ENCODE assay signal across 20 mouse cellular contexts in the genomic region with DNA sequence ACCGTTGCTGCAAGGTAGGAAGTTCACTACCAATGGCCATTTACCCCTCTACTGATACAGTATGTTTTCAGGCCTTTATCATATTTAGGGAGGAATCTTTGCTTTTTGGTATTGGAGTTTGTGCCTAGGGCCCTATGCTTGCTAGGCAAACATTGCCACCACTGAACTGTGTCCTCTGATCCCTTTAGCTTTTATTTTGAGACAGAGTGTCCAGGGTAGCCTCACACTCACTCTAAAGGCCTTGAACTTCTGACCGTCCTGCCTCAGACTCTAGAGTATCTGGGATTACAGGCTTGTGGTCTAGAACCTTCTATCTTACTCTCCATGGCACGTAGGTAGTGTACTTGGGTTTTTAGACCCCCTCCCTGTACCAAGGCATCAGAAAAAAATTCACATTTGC. TPM values are rescaled to one million over a fixed set of nuclear protein-coding genes. Genes with fewer than 3 reads are reported as not detected.
A peak's percentile ranks its signal among the peaks of the same experiment; 100 is the strongest.
DNase-seq lines count a peak whose midpoint lies in the region; ATAC-seq and TF ChIP-seq lines count a peak whose summit lies in the region.
"Had no signal": no experiment of that assay in that cellular context is flagged by ENCODE, and none has a peak within 500 bp of the region (broad histone marks: within the 10 kb centered on the region; RNA-seq: fewer than 3 reads in every experiment).

No protein-coding gene starts in this region.

- H3K4me3 ChIP-seq in liver, adult 2 months (ENCODE audit: insufficient read depth, low read depth, low read length) = no peak overlapping the region
- no peak overlapping the region for H3K4me3 ChIP-seq in liver, embryonic 11.5 days (ENCODE audit: low read depth, low read length)
- H3K4me3 ChIP-seq in liver, embryonic 16.5 days (ENCODE audit: low read depth, low read length) = no peak overlapping the region
- no peak overlapping the region for H3K4me3 ChIP-seq in liver, embryonic 12.5 days
- no peak overlapping the region for H3K4me3 ChIP-seq in lung, embryonic 15.5 days
- no peak overlapping the region for H3K4me3 ChIP-seq in lung, postnatal 0 days (ENCODE audit: low read depth, low read length)
- no peak overlapping the region for H3K4me3 ChIP-seq in lung, adult 2 months (replicated peaks; ENCODE audit: extremely low read depth, low read depth, low read length)
- H3K4me3 ChIP-seq: embryonic facial prominence, embryonic 10.5 days; embryonic facial prominence, embryonic 12.5 days; forebrain, embryonic 13.5 days had no signal

- TF ChIP-seq POLR2A in liver, adult 2 months (IDR thresholded peaks at IDR 0.05; ENCODE audit: extremely low read depth, insufficient read depth, low read length) = no peak
- TF ChIP-seq POLR2A in lung, adult 2 months (IDR thresholded peaks at IDR 0.05; ENCODE audit: borderline replicate concordance, extremely low read depth, low read depth, low read length) = no peak

- 29% methylated on average over 3 of the region's 3 CpGs for WGBS in liver, adult 2 months
- WGBS in liver, embryonic 11.5 days = 71% methylated on average over 3 of the region's 3 CpGs
- whole genome bisulfite sequencing in liver, embryonic 16.5 days (ENCODE audit: insufficient replicate concordance) = 52% methylated on average over 3 of the region's 3 CpGs
- WGBS in liver, embryonic 12.5 days (ENCODE audit: insufficient replicate concordance) = 49% methylated on average over 3 of the region's 3 CpGs
- WGBS in lung, embryonic 15.5 days = 81% methylated on average over 3 of the region's 3 CpGs
- WGBS in lung, postnatal 0 days = 73% methylated on average over 3 of the region's 3 CpGs
- WGBS in lung, adult 2 months = 83% methylated on average over 3 of the region's 3 CpGs

- no peak for TF ChIP-seq EP300 in lung, postnatal 0 days (IDR thresholded peaks at IDR 0.05)

- peak overlapping the region; percentile 92 for H3K27ac ChIP-seq in liver, adult 2 months (replicated peaks; ENCODE audit: insufficient read depth, low read depth, low read length)
- H3K27ac ChIP-seq in liver, embryonic 11.5 days (ENCODE audit: low read depth, low read length) = no peak overlapping the region
- peak overlapping the region; percentile 56 for H3K27ac ChIP-seq in liver, embryonic 16.5 days (ENCODE audit: low read length)
- H3K27ac ChIP-seq in liver, embryonic 12.5 days = no peak overlapping the region
- H3K27ac ChIP-seq in lung, embryonic 15.5 days = peak overlapping the region; percentile 94
- H3K27ac ChIP-seq in lung, postnatal 0 days (ENCODE audit: low read length) = 0 out of 2 replicates have a peak overlapping the region, but pooled peaks have one; percentile 38
- H3K27ac ChIP-seq: embryonic facial prominence, embryonic 10.5 days; embryonic facial prominence, embryonic 12.5 days; forebrain, embryonic 13.5 days had no signal

- no peaks in the 10 kb centered on the region for H3K36me3 ChIP-seq in liver, adult 2 months (ENCODE audit: control insufficient read depth, insufficient read depth, low read length)
- no peaks in the 10 kb centered on the region for H3K36me3 ChIP-seq in liver, embryonic 11.5 days (ENCODE audit: control insufficient read depth, insufficient read depth, low read length)
- H3K36me3 ChIP-seq in liver, embryonic 16.5 days (ENCODE audit: control insufficient read depth, insufficient read depth) = no peaks in the 10 kb centered on the region
- no peaks in the 10 kb centered on the region for H3K36me3 ChIP-seq in liver, embryonic 12.5 days
- no peaks in the 10 kb centered on the region for H3K36me3 ChIP-seq in lung, embryonic 15.5 days
- H3K36me3 ChIP-seq in lung, postnatal 0 days (ENCODE audit: insufficient read depth, low read length) = no peaks in the 10 kb centered on the region
- H3K36me3 ChIP-seq: embryonic facial prominence, embryonic 10.5 days; embryonic facial prominence, embryonic 12.5 days; G1E had no signal

- no peak for ATAC-seq in liver, embryonic 11.5 days (replicated peaks; ENCODE audit: low FRiP score)
- peak; percentile 70 for ATAC-seq in liver, embryonic 16.5 days (ENCODE audit: low read depth)
- ATAC-seq in liver, embryonic 12.5 days = no peak
- ATAC-seq in lung, embryonic 15.5 days (ENCODE audit: borderline replicate concordance, extremely low read depth, low FRiP score, low TSS enrichment) = no peak
- ATAC-seq in lung, postnatal 0 days = no peak
- ATAC-seq: activated CD4-positive, CD25-positive, alpha-beta regulatory T cell, adult 4 months; CD4-positive, CD25-positive, alpha-beta regulatory T cell, adult 4 months; forebrain, embryonic 13.5 days; Patski had no signal

- no peaks in the 10 kb centered on the region for H3K27me3 ChIP-seq in liver, adult 2 months (ENCODE audit: control insufficient read depth, insufficient read depth, low read length)
- H3K27me3 ChIP-seq in liver, embryonic 11.5 days (replicated peaks; ENCODE audit: control insufficient read depth, insufficient read depth, low read length) = peaks cover 40% of the 10 kb centered on the region
- peaks cover 16% of the 10 kb centered on the region for H3K27me3 ChIP-seq in liver, embryonic 16.5 days (ENCODE audit: control insufficient read depth, insufficient read depth, low read depth, low read length)
- peaks cover 77% of the 10 kb centered on the region for H3K27me3 ChIP-seq in liver, embryonic 12.5 days (replicated peaks)
- H3K27me3 ChIP-seq in lung, embryonic 15.5 days = peaks cover 16% of the 10 kb centered on the region; the same call in 1 of the 2 replicates
- H3K27me3 ChIP-seq in lung, postnatal 0 days (replicated peaks; ENCODE audit: insufficient read depth, low read length) = no peaks in the 10 kb centered on the region
- H3K27me3 ChIP-seq: forebrain, embryonic 13.5 days had no signal

- DNase-seq in liver, adult 2 months (ENCODE audit: extremely low read depth, low read depth, low spot score) = peak; percentile 91
- DNase-seq in liver, embryonic 11.5 days (ENCODE audit: low spot score) = no peak
- DNase-seq in lung, adult 18-20 months = no peak
- no peak for DNase-seq in lung, postnatal 0 days (ENCODE audit: low spot score)
- DNase-seq in lung, adult 2 months = no peak
- DNase-seq: B cell, adult 2 months; cerebellum, adult 11-12 months; cerebellum, adult 2 months; cerebellum, adult 9-10 months; cerebellum, postnatal 25 days had no signal

- H3K9me3 ChIP-seq in liver, embryonic 11.5 days (ENCODE audit: control insufficient read depth, low read length) = no peaks in the 10 kb centered on the region
- H3K9me3 ChIP-seq in liver, embryonic 16.5 days (replicated peaks; ENCODE audit: control insufficient read depth, low read length) = no peaks in the 10 kb centered on the region
- no peaks in the 10 kb centered on the region for H3K9me3 ChIP-seq in liver, embryonic 12.5 days (replicated peaks)
- no peaks in the 10 kb centered on the region for H3K9me3 ChIP-seq in lung, embryonic 15.5 days
- no peaks in the 10 kb centered on the region for H3K9me3 ChIP-seq in lung, postnatal 0 days (ENCODE audit: low read length)
- H3K9me3 ChIP-seq: embryonic facial prominence, embryonic 10.5 days; embryonic facial prominence, embryonic 12.5 days; forebrain, embryonic 13.5 days; G1E had no signal

- peaks cover 17% of the 10 kb centered on the region for H3K4me1 ChIP-seq in liver, adult 2 months (ENCODE audit: control insufficient read depth, insufficient read depth, low read length)
- H3K4me1 ChIP-seq in liver, embryonic 11.5 days (replicated peaks; ENCODE audit: control insufficient read depth, insufficient read depth, low read length) = no peaks in the 10 kb centered on the region
- H3K4me1 ChIP-seq in liver, embryonic 16.5 days (ENCODE audit: control insufficient read depth, low read depth, low read length) = peaks cover 4% of the 10 kb centered on the region; the same call in 1 of the 2 replicates
- H3K4me1 ChIP-seq in liver, embryonic 12.5 days = peaks cover 14% of the 10 kb centered on the region
- peaks cover 52% of the 10 kb centered on the region for H3K4me1 ChIP-seq in lung, embryonic 15.5 days
- peaks cover 20% of the 10 kb centered on the region; the same call in 1 of the 2 replicates for H3K4me1 ChIP-seq in lung, postnatal 0 days (ENCODE audit: insufficient read depth, low read depth, low read length)
- peaks cover 8% of the 10 kb centered on the region for H3K4me1 ChIP-seq in lung, adult 2 months (ENCODE audit: control insufficient read depth, insufficient read depth, low read length)

- TF ChIP-seq CTCF in liver, adult 2 months (IDR thresholded peaks at IDR 0.05; ENCODE audit: low read depth, low read length) = no peak
- no peak for TF ChIP-seq CTCF in lung, postnatal 0 days (IDR thresholded peaks at IDR 0.05)
- no peak for TF ChIP-seq CTCF in lung, adult 2 months (IDR thresholded peaks at IDR 0.05; ENCODE audit: insufficient read depth, low read length)

- H3K4me2 ChIP-seq in liver, embryonic 11.5 days = no peak overlapping the region
- H3K4me2 ChIP-seq in liver, embryonic 16.5 days (ENCODE audit: low read depth, low read length) = no peak overlapping the region
- no peak overlapping the region for H3K4me2 ChIP-seq in liver, embryonic 12.5 days
- H3K4me2 ChIP-seq in lung, embryonic 15.5 days = no peak overlapping the region
- H3K4me2 ChIP-seq in lung, postnatal 0 days (replicated peaks; ENCODE audit: low read depth, low read length) = no peak overlapping the region
- H3K4me2 ChIP-seq: embryonic facial prominence, embryonic 12.5 days; forebrain, embryonic 13.5 days had no signal

- no peaks in the 10 kb centered on the region for H3K79me2 ChIP-seq in liver, adult 2 months (ENCODE audit: control insufficient read depth, insufficient read depth, low read length)

- H3K9ac ChIP-seq in liver, adult 2 months (ENCODE audit: low read depth, low read length) = no peak overlapping the region
- no peak overlapping the region for H3K9ac ChIP-seq in liver, embryonic 11.5 days (ENCODE audit: low read depth, low read length)
- no peak overlapping the region for H3K9ac ChIP-seq in liver, embryonic 16.5 days (ENCODE audit: low read depth, low read length)
- H3K9ac ChIP-seq in liver, embryonic 12.5 days = no peak overlapping the region
- no peak overlapping the region for H3K9ac ChIP-seq in lung, embryonic 15.5 days
- no peak overlapping the region for H3K9ac ChIP-seq in lung, postnatal 0 days (replicated peaks; ENCODE audit: low read depth)
- H3K9ac ChIP-seq: embryonic facial prominence, embryonic 12.5 days; forebrain, embryonic 13.5 days had no signal

RNA-seq across cellular contexts. Expression of a gene that starts 6.3 kb away (rescaled TPM):
- 238 and 251 TPM in 2 replicates for total RNA-seq in liver, adult 2 months (2014; rRNA removed)
- 219 and 222 TPM in 2 replicates for polyA plus RNA-seq in liver, adult 2 months (2012; rRNA removed)
- 6.9 and 7.2 TPM in 2 replicates for polyA plus RNA-seq in liver, embryonic 11.5 days (2014; fragmentation: Nextera tagmentation; extraction: Ambion mirVana)
- polyA plus RNA-seq in liver, embryonic 16.5 days (2015; fragmentation: Nextera tagmentation; extraction: Ambion mirVana) = 32.7 and 43.8 TPM in 2 replicates
- 6.7 and 7.2 TPM in 2 replicates for polyA plus RNA-seq in liver, embryonic 12.5 days (2016; fragmentation: Nextera tagmentation; extraction: Ambion mirVana)
- polyA plus RNA-seq in lung, embryonic 15.5 days (2015; fragmentation: Nextera tagmentation; extraction: Ambion mirVana) = 1.2 and 1.6 TPM in 2 replicates
- 0.23 and 0.40 TPM in 2 replicates for polyA plus RNA-seq in lung, postnatal 0 days (2015; fragmentation: Nextera tagmentation; extraction: Ambion mirVana)
- polyA plus RNA-seq in lung, adult 2 months (2012; rRNA removed) = 0.60 and 1.3 TPM in 2 replicates
- total RNA-seq: G1E had no signal
- polyA plus RNA-seq: G1E had no signal

RNA-seq across cellular contexts. Expression of a gene that starts 30.4 kb away (rescaled TPM):
- total RNA-seq in liver, adult 2 months (2014; rRNA removed) = not detected in 2 replicates
- not detected in 2 replicates for polyA plus RNA-seq in liver, adult 2 months (2012; rRNA removed)
- polyA plus RNA-seq in liver, embryonic 11.5 days (2014; fragmentation: Nextera tagmentation; extraction: Ambion mirVana) = 0.36 TPM in 1 of 2 replicates, not detected in the other
- 0.17 TPM in 1 of 2 replicates, not detected in the other for polyA plus RNA-seq in liver, embryonic 16.5 days (2015; fragmentation: Nextera tagmentation; extraction: Ambion mirVana)
- polyA plus RNA-seq in liver, embryonic 12.5 days (2016; fragmentation: Nextera tagmentation; extraction: Ambion mirVana) = 0.05 TPM in 1 of 2 replicates, not detected in the other
- polyA plus RNA-seq in lung, embryonic 15.5 days (2015; fragmentation: Nextera tagmentation; extraction: Ambion mirVana) = 0.23 and 0.51 TPM in 2 replicates
- polyA plus RNA-seq in lung, postnatal 0 days (2015; fragmentation: Nextera tagmentation; extraction: Ambion mirVana) = 0.04 and 0.06 TPM in 2 replicates
- polyA plus RNA-seq in lung, adult 2 months (2012; rRNA removed) = 0.12 and 0.19 TPM in 2 replicates
- polyA plus RNA-seq: CD4-positive, CD25-positive, alpha-beta regulatory T cell, adult 4 months; Patski had no signal

Comparison
In these comparisons a context has a peak if more than half of its experiments do, and no peak if none do; other contexts are left out.
1. H3K27ac ChIP-seq: peak in liver, adult 2 months (single experiment), liver, embryonic 16.5 days (single experiment), lung, embryonic 15.5 days (single experiment) and lung, postnatal 0 days (single experiment); none in liver, embryonic 11.5 days (single experiment) and liver, embryonic 12.5 days (single experiment).